Mouse (Mus musculus) spleen, adult 2 months (tissue): ENCODE measurements around the gene Lama4. TPM values are rescaled to one million over a fixed set of nuclear protein-coding genes. Genes with fewer than 3 reads are reported as not detected.

Experiments used
- DNase-seq, 2 experiments: peaks; one replicate each; pipeline versions ENCODE4 v3.0.0 to v3.0.0-alpha.2; 2012 to 2021; ENCODE audit warnings: low spot score in 2 of 2, low read depth in 1 of 2
- H3K27ac ChIP-seq: fragments of 200-500 bp; 2 replicates; pipeline ENCODE4 v1.5.1; 2012; ENCODE audit warnings: low read length, inconsistent platforms; ENCODE audit not compliant: insufficient read depth
- H3K27me3 ChIP-seq: fragments of 200-500 bp; 2 replicates; pipeline ENCODE4 v1.6.1; 2012; ENCODE audit warnings: mild to moderate bottlenecking, moderate library complexity, low read length, inconsistent platforms; ENCODE audit not compliant: control insufficient read depth, insufficient read depth
- H3K36me3 ChIP-seq: fragments of 200-500 bp; 2 replicates; pipeline ENCODE4 v1.6.1; 2012; ENCODE audit warnings: mild to moderate bottlenecking, low read length, inconsistent platforms; ENCODE audit not compliant: control insufficient read depth, insufficient read depth
- H3K4me1 ChIP-seq: fragments of 200-500 bp; 2 replicates; pipeline ENCODE4 v1.6.1; 2011; ENCODE audit warnings: inconsistent platforms; ENCODE audit not compliant: control insufficient read depth, insufficient read depth, insufficient read length
- H3K4me3 ChIP-seq: fragments of 200-500 bp; 2 replicates; pipeline ENCODE4 v1.5.1; 2011; ENCODE audit warnings: mild to moderate bottlenecking, inconsistent platforms; ENCODE audit not compliant: insufficient read depth, insufficient read length; ENCODE audit errors: extremely low read depth
- CTCF ChIP-seq: fragments of 200-500 bp; IDR thresholded peaks from 2 replicates; pipeline ENCODE4 v1.5.1; 2011; ENCODE audit warnings: mild to moderate bottlenecking, inconsistent platforms; ENCODE audit not compliant: insufficient read depth, insufficient read length, insufficient replicate concordance; ENCODE audit errors: extremely low read depth
- POLR2A ChIP-seq: fragments of 200-500 bp; IDR thresholded peaks from 2 replicates; pipeline ENCODE4 v1.6.1; 2011; ENCODE audit warnings: low read depth, low read length, inconsistent platforms
- WGBS: fragments of 180-500 bp; shearing (Covaris S2); methylation state at CpG from one replicate; pipeline ENCODE4 v1.1.7; 2018; 5-methylcytosine and 5-hydroxymethylcytosine counted together
- polyA plus RNA-seq: library from polyadenylated mRNA; depleted of rRNA; stranded (reverse); fragments of >200 nt; gene quantifications from 2 replicates; pipeline ENCODE4 v1.2.3, GENCODE M21; 2012; rRNA removed

The Lama4 gene
- polyA plus RNA-seq, 1 experiment = 1.7 TPM

DNA sequence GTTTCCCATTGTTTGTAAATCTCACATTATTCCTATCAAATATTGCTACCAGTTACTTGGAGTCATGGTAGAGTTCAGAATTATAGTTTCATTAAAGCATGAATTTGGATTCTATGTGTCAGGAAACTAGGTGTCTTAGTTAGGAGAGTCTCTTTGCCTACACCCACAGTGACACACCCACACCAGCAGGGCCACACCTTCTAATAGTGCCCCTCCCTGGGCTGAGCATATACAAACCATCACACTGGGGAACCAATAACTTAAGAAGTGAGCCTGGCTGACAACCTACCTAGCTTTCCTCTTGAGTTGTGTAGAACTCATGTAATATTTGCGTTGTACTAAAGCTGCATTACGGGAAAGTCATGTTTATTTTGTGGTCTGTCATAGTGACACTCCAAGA lies 176.1 kb downstream of the Lama4 start:
- H3K36me3 ChIP-seq = peaks cover 7% of the 10 kb centered on the region
- H3K27me3 ChIP-seq = no peaks in the 10 kb centered on the region
- WGBS = 99% methylated on average over 2 of the region's 2 CpGs
- no peak for DNase-seq
- H3K27ac ChIP-seq = no peak overlapping the region
- no peak overlapping the region for H3K4me3 ChIP-seq
- TF ChIP-seq POLR2A (no peak), CTCF (no peak)
- no peaks in the 10 kb centered on the region for H3K4me1 ChIP-seq

- TF ChIP-seq POLR2A = no peak
- no peak for TF ChIP-seq CTCF
- Histone ChIP-seq H3K27me3 (no peaks in the 10 kb centered on the region), H3K4me1 (no peaks in the 10 kb centered on the region), H3K4me3 (no peak overlapping the region), H3K27ac (no peak overlapping the region), H3K36me3 (peaks cover 7% of the 10 kb centered on the region)
- WGBS = 95% methylated on average over 12 of the region's 12 CpGs
- DNase-seq = no peak
These were observed 176.9 kb downstream of the Lama4 start for GRCm38 (mm10) chr10:39142216-39142615.

GRCm38 (mm10) chr10:39156719-39157118 lies 191.4 kb downstream of the Lama4 start:
- Histone ChIP-seq H3K27me3 (no peaks in the 10 kb centered on the region), H3K36me3 (no peaks in the 10 kb centered on the region), H3K27ac (no peak overlapping the region), H3K4me3 (no peak overlapping the region), H3K4me1 (no peaks in the 10 kb centered on the region)
- 87% methylated on average over 5 of the region's 5 CpGs for WGBS
- no peak for DNase-seq
- TF ChIP-seq POLR2A (no peak), CTCF (no peak)

GRCm38 (mm10) chr10:39157321-39157720 lies 192.0 kb downstream of the Lama4 start:
- Histone ChIP-seq H3K36me3 (no peaks in the 10 kb centered on the region), H3K4me3 (no peak overlapping the region), H3K4me1 (no peaks in the 10 kb centered on the region), H3K27ac (no peak overlapping the region), H3K27me3 (no peaks in the 10 kb centered on the region)
- no peak for DNase-seq
- TF ChIP-seq POLR2A = no peak
- TF ChIP-seq CTCF = no peak
- WGBS = 94% methylated on average over 1 of the region's 1 CpGs

- Histone ChIP-seq H3K4me3 (no peak overlapping the region), H3K4me1 (no peaks in the 10 kb centered on the region), H3K27me3 (no peaks in the 10 kb centered on the region), H3K36me3 (no peaks in the 10 kb centered on the region), H3K27ac (no peak overlapping the region)
- no peak for TF ChIP-seq CTCF
- no peak for TF ChIP-seq POLR2A
- no peak for DNase-seq
- 83% methylated on average over 12 of the region's 12 CpGs for WGBS
These were observed 193.0 kb downstream of the Lama4 start for GRCm38 (mm10) chr10:39158306-39158705.

Other genes with a start within 250 kb of the Lama4 start
- not detected in 2 replicates for gene Rfpl4b, start 143.7 kb upstream of the Lama4 start, polyA plus RNA-seq
- 0.33 and 0.36 TPM in 2 replicates for gene Fam229b, start 168.4 kb downstream of the Lama4 start, polyA plus RNA-seq
- gene Tube1, start 168.5 kb downstream of the Lama4 start, polyA plus RNA-seq = 1.5 and 3.4 TPM in 2 replicates
- 0.05 TPM in 1 of 2 replicates, not detected in the other for gene Ccn6, start 198.3 kb downstream of the Lama4 start, polyA plus RNA-seq